In genomic region chr2:30469009-30469408, GRCm38 (mm10) we compare ENCODE assay signal across 9 mouse cellular contexts. TPM values are rescaled to one million over a fixed set of nuclear protein-coding genes. Genes with fewer than 3 reads are reported as not detected.
DNase-seq lines count a peak whose midpoint lies in the region; ATAC-seq and TF ChIP-seq lines count a peak whose summit lies in the region.
"Had no signal": no experiment of that assay in that cellular context is flagged by ENCODE, and none has a peak within 500 bp of the region (broad histone marks: within the 10 kb centered on the region; RNA-seq: fewer than 3 reads in every experiment).

No protein-coding gene starts in this region.

- H3K4me1 ChIP-seq in kidney, embryonic 16.5 days (ENCODE audit: insufficient read depth, low read length) = peaks cover 41% of the 10 kb centered on the region
- H3K4me1 ChIP-seq in kidney, adult 2 months (ENCODE audit: control insufficient read depth, insufficient read depth, low read length) = peaks cover 8% of the 10 kb centered on the region; the same call in 1 of the 2 replicates
- H3K4me1 ChIP-seq in forebrain, embryonic 12.5 days = peaks cover 33% of the 10 kb centered on the region
- H3K4me1 ChIP-seq in intestine, embryonic 14.5 days (replicated peaks; ENCODE audit: control insufficient read depth, insufficient read depth, low read length) = peaks cover 24% of the 10 kb centered on the region
- H3K4me1 ChIP-seq in neural tube, embryonic 13.5 days (replicated peaks) = peaks cover 57% of the 10 kb centered on the region

- no peak overlapping the region for H3K27ac ChIP-seq in kidney, embryonic 16.5 days (ENCODE audit: low read length)
- no peak overlapping the region for H3K27ac ChIP-seq in kidney, adult 2 months (ENCODE audit: insufficient read depth, low read depth, low read length)
- H3K27ac ChIP-seq in forebrain, embryonic 12.5 days = no peak overlapping the region
- no peak overlapping the region for H3K27ac ChIP-seq in intestine, embryonic 14.5 days (ENCODE audit: low read depth)
- 0 out of 2 replicates have a peak overlapping the region, but pooled peaks have one; percentile 18 for H3K27ac ChIP-seq in neural tube, embryonic 13.5 days (replicated peaks)
- H3K27ac ChIP-seq: liver, embryonic 15.5 days had no signal

- no peak for DNase-seq in kidney, adult 2 months
- DNase-seq in intestine, embryonic 14.5 days (ENCODE audit: low spot score) = no peak
- no peak for DNase-seq in frontal cortex, postnatal 36 days (ENCODE audit: low spot score in 2 of 2)
- DNase-seq in layer of hippocampus, adult 11-12 months (ENCODE audit: low spot score) = no peak

- H3K9me3 ChIP-seq in kidney, embryonic 16.5 days (ENCODE audit: low read length) = no peaks in the 10 kb centered on the region
- H3K9me3 ChIP-seq in forebrain, embryonic 12.5 days = no peaks in the 10 kb centered on the region
- no peaks in the 10 kb centered on the region for H3K9me3 ChIP-seq in intestine, embryonic 14.5 days (ENCODE audit: control insufficient read depth, low read length)
- no peaks in the 10 kb centered on the region for H3K9me3 ChIP-seq in neural tube, embryonic 13.5 days
- H3K9me3 ChIP-seq: liver, embryonic 15.5 days had no signal

- TF ChIP-seq POLR2A in kidney, adult 2 months (IDR thresholded peaks at IDR 0.05; ENCODE audit: low read depth, low read length) = no peak

- no peaks in the 10 kb centered on the region for H3K27me3 ChIP-seq in kidney, embryonic 16.5 days (ENCODE audit: insufficient read depth, low read length)
- no peaks in the 10 kb centered on the region for H3K27me3 ChIP-seq in kidney, adult 2 months (replicated peaks; ENCODE audit: control insufficient read depth, insufficient read depth, low read length)
- peaks cover 13% of the 10 kb centered on the region for H3K27me3 ChIP-seq in forebrain, embryonic 12.5 days
- H3K27me3 ChIP-seq in intestine, embryonic 14.5 days (replicated peaks; ENCODE audit: control insufficient read depth, insufficient read depth, low read length) = no peaks in the 10 kb centered on the region
- no peaks in the 10 kb centered on the region for H3K27me3 ChIP-seq in neural tube, embryonic 13.5 days

- H3K9ac ChIP-seq in kidney, embryonic 16.5 days (replicated peaks; ENCODE audit: low read length) = peak overlapping the region; percentile 46
- H3K9ac ChIP-seq in forebrain, embryonic 12.5 days = peak overlapping the region; percentile 74
- peak overlapping the region; percentile 10; the same call in 1 of the 2 replicates for H3K9ac ChIP-seq in intestine, embryonic 14.5 days (ENCODE audit: low read length)
- peak overlapping the region; percentile 82 for H3K9ac ChIP-seq in neural tube, embryonic 13.5 days
- H3K9ac ChIP-seq: liver, embryonic 15.5 days had no signal

- WGBS in kidney, embryonic 16.5 days = 60% methylated on average over 6 of the region's 6 CpGs
- 73% methylated on average over 6 of the region's 6 CpGs for WGBS in kidney, adult 2 months
- WGBS in forebrain, embryonic 12.5 days = 46% methylated on average over 6 of the region's 6 CpGs
- 53% methylated on average over 6 of the region's 6 CpGs for WGBS in intestine, embryonic 14.5 days
- WGBS in neural tube, embryonic 13.5 days = 49% methylated on average over 6 of the region's 6 CpGs

- peak overlapping the region; percentile 99 for H3K4me2 ChIP-seq in kidney, embryonic 16.5 days (replicated peaks; ENCODE audit: low read depth, low read length)
- peak overlapping the region; percentile 96 for H3K4me2 ChIP-seq in forebrain, embryonic 12.5 days
- peak overlapping the region; percentile 99 for H3K4me2 ChIP-seq in intestine, embryonic 14.5 days (ENCODE audit: low read length)
- H3K4me2 ChIP-seq in neural tube, embryonic 13.5 days = peak overlapping the region; percentile 97

- ATAC-seq in kidney, embryonic 16.5 days (ENCODE audit: low FRiP score, low TSS enrichment) = no peak
- ATAC-seq in forebrain, embryonic 12.5 days (ENCODE audit: low FRiP score) = no peak
- ATAC-seq in intestine, embryonic 14.5 days (replicated peaks; ENCODE audit: low FRiP score, low TSS enrichment, low read depth) = no peak
- no peak for ATAC-seq in neural tube, embryonic 13.5 days (ENCODE audit: low read depth)
- ATAC-seq in erythroblast, adult 5-6 weeks (replicated peaks; ENCODE audit: low FRiP score, poor library complexity, severe bottlenecking) = no peak

- no peak overlapping the region for H3K4me3 ChIP-seq in kidney, embryonic 16.5 days (ENCODE audit: low read length)
- H3K4me3 ChIP-seq in kidney, adult 2 months (ENCODE audit: insufficient read depth, low read depth, low read length) = no peak overlapping the region
- H3K4me3 ChIP-seq in forebrain, embryonic 12.5 days (replicated peaks) = peak overlapping the region; percentile 93
- no peak overlapping the region for H3K4me3 ChIP-seq in intestine, embryonic 14.5 days (ENCODE audit: low read depth, low read length)
- H3K4me3 ChIP-seq in neural tube, embryonic 13.5 days = peak overlapping the region; percentile 90

- H3K36me3 ChIP-seq in kidney, embryonic 16.5 days (ENCODE audit: insufficient read depth, low read length) = no peaks in the 10 kb centered on the region
- H3K36me3 ChIP-seq in kidney, adult 2 months (ENCODE audit: control insufficient read depth, insufficient read depth, low read length) = no peaks in the 10 kb centered on the region
- H3K36me3 ChIP-seq in forebrain, embryonic 12.5 days (replicated peaks) = no peaks in the 10 kb centered on the region
- no peaks in the 10 kb centered on the region for H3K36me3 ChIP-seq in intestine, embryonic 14.5 days (ENCODE audit: control insufficient read depth, insufficient read depth, low read length)
- H3K36me3 ChIP-seq in neural tube, embryonic 13.5 days = no peaks in the 10 kb centered on the region
- H3K36me3 ChIP-seq: liver, embryonic 15.5 days had no signal

- no peak for TF ChIP-seq CTCF in kidney, adult 2 months (conservative IDR thresholded peaks at IDR 0.05; ENCODE audit: insufficient read depth, insufficient read length, low read depth, low read length)

RNA-seq across cellular contexts. Expression of gene Ier5l, which starts 5.0 kb away (rescaled TPM):
- 2.2 and 2.9 TPM in 2 replicates for polyA plus RNA-seq in kidney, embryonic 16.5 days (2015; fragmentation: Nextera tagmentation; extraction: Ambion mirVana)
- polyA plus RNA-seq in kidney, adult 2 months (2012; rRNA removed) = 9.9 and 16.1 TPM in 2 replicates
- 2.3 and 2.7 TPM in 2 replicates for polyA plus RNA-seq in forebrain, embryonic 12.5 days (2016; fragmentation: Nextera tagmentation; extraction: Ambion mirVana)
- 2.1 TPM in 2 replicates for polyA plus RNA-seq in intestine, embryonic 14.5 days (2014; fragmentation: Nextera tagmentation; extraction: Ambion mirVana)
- 2.1 and 3.1 TPM in 2 replicates for polyA plus RNA-seq in neural tube, embryonic 13.5 days (2015; fragmentation: Nextera tagmentation; extraction: Ambion mirVana)
- not detected in 2 replicates for total RNA-seq in erythroblast, adult 5-6 weeks (2015; ENCODE audit: low replicate concordance)
- not detected in 2 replicates for total RNA-seq in erythroblast, adult 5-6 weeks (2017; ENCODE audit: low replicate concordance)

RNA-seq across cellular contexts. Expression of gene Ptpa, which starts 53.2 kb away (rescaled TPM):
- 184 and 191 TPM in 2 replicates for polyA plus RNA-seq in kidney, embryonic 16.5 days (2015; fragmentation: Nextera tagmentation; extraction: Ambion mirVana)
- 132 and 176 TPM in 2 replicates for polyA plus RNA-seq in kidney, adult 2 months (2012; rRNA removed)
- polyA plus RNA-seq in forebrain, embryonic 12.5 days (2016; fragmentation: Nextera tagmentation; extraction: Ambion mirVana) = 131 and 144 TPM in 2 replicates
- polyA plus RNA-seq in intestine, embryonic 14.5 days (2014; fragmentation: Nextera tagmentation; extraction: Ambion mirVana) = 76.6 and 78.2 TPM in 2 replicates
- polyA plus RNA-seq in neural tube, embryonic 13.5 days (2015; fragmentation: Nextera tagmentation; extraction: Ambion mirVana) = 124 and 126 TPM in 2 replicates
- 121 and 149 TPM in 2 replicates for total RNA-seq in erythroblast, adult 5-6 weeks (2015; ENCODE audit: low replicate concordance)
- 118 and 183 TPM in 2 replicates for total RNA-seq in erythroblast, adult 5-6 weeks (2017; ENCODE audit: low replicate concordance)

RNA-seq across cellular contexts. Expression of gene Crat, which starts 53.4 kb away (rescaled TPM):
- polyA plus RNA-seq in kidney, embryonic 16.5 days (2015; fragmentation: Nextera tagmentation; extraction: Ambion mirVana) = 40.9 and 44.2 TPM in 2 replicates
- 214 and 254 TPM in 2 replicates for polyA plus RNA-seq in kidney, adult 2 months (2012; rRNA removed)
- 22.5 and 23.0 TPM in 2 replicates for polyA plus RNA-seq in forebrain, embryonic 12.5 days (2016; fragmentation: Nextera tagmentation; extraction: Ambion mirVana)
- polyA plus RNA-seq in intestine, embryonic 14.5 days (2014; fragmentation: Nextera tagmentation; extraction: Ambion mirVana) = 22.6 and 25.3 TPM in 2 replicates
- polyA plus RNA-seq in neural tube, embryonic 13.5 days (2015; fragmentation: Nextera tagmentation; extraction: Ambion mirVana) = 22.2 and 23.0 TPM in 2 replicates
- total RNA-seq in erythroblast, adult 5-6 weeks (2015; ENCODE audit: low replicate concordance) = 42.0 and 69.4 TPM in 2 replicates
- 51.8 and 55.1 TPM in 2 replicates for total RNA-seq in erythroblast, adult 5-6 weeks (2017; ENCODE audit: low replicate concordance)

Comparison
In these comparisons a context has a peak if more than half of its experiments do, and no peak if none do; other contexts are left out.
1. H3K4me3 ChIP-seq: peak in forebrain, embryonic 12.5 days (single experiment) and neural tube, embryonic 13.5 days (single experiment); none in kidney, embryonic 16.5 days (single experiment), kidney, adult 2 months (single experiment) and intestine, embryonic 14.5 days (single experiment).
2. H3K9ac ChIP-seq: peak in every context shown above with its lines; median percentile 82 in neural tube, embryonic 13.5 days; 74 in forebrain, embryonic 12.5 days; 46 in kidney, embryonic 16.5 days; 10 in intestine, embryonic 14.5 days.
3. Peak in every context shown above with its lines, with median percentiles within 50 percentile points of each other: H3K4me2 ChIP-seq.